In the genomic region with DNA sequence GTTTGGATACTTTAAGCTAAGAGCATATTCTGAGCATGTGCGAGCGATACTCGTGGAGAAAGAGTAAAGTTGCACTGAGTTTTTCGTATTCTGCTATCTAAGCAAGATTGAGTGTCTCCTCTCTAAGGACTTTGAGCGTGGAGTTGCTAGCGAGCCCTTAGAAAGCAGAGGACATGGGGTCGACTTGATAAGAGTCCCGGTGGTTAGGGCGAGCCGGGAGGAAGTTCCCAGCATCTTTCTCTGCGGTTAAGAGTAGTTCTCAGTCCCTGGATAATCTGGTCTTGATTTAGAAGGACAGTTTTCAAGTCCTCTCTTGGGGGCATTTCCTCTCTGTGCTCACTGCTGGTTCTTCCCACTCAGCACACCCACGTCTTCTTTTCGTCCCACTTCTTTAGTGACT, we compare ENCODE assay signal across 8 mouse cellular contexts. TPM values are rescaled to one million over a fixed set of nuclear protein-coding genes. Genes with fewer than 3 reads are reported as not detected.
DNase-seq lines count a peak whose midpoint lies in the region; ATAC-seq and TF ChIP-seq lines count a peak whose summit lies in the region.

No protein-coding gene starts in this region.

- H3K9ac ChIP-seq in lung, embryonic 14.5 days, result peak overlapping the region; percentile 7; the same call in 1 of the 2 replicates
- H3K9ac ChIP-seq in forebrain, embryonic 14.5 days (ENCODE audit: low read length), result no peak overlapping the region
- H3K9ac ChIP-seq in limb, embryonic 13.5 days, result no peak overlapping the region
- H3K9ac ChIP-seq in neural tube, embryonic 14.5 days (replicated peaks; ENCODE audit: low read depth, low read length), result no peak overlapping the region

- no peaks in the 10 kb centered on the region for H3K27me3 ChIP-seq in lung, embryonic 14.5 days (ENCODE audit: insufficient read depth, low read length)
- no peaks in the 10 kb centered on the region for H3K27me3 ChIP-seq in forebrain, embryonic 14.5 days (replicated peaks; ENCODE audit: control insufficient read depth, insufficient read depth, low read length)
- no peaks in the 10 kb centered on the region for H3K27me3 ChIP-seq in limb, embryonic 13.5 days
- no peaks in the 10 kb centered on the region for H3K27me3 ChIP-seq in neural tube, embryonic 14.5 days (ENCODE audit: control insufficient read depth, insufficient read depth, low read length)
- H3K27me3 ChIP-seq in cerebellum, adult 2 months (ENCODE audit: control insufficient read depth, insufficient read depth, low read length), result no peaks in the 10 kb centered on the region

- H3K4me2 ChIP-seq in lung, embryonic 14.5 days, result peak overlapping the region; percentile 58
- H3K4me2 ChIP-seq in forebrain, embryonic 14.5 days (ENCODE audit: low read length), result peak overlapping the region; percentile 8; the same call in 1 of the 2 replicates
- H3K4me2 ChIP-seq in limb, embryonic 13.5 days (replicated peaks), result peak overlapping the region; percentile 50
- peak overlapping the region; percentile 9; the same call in 1 of the 2 replicates for H3K4me2 ChIP-seq in neural tube, embryonic 14.5 days (ENCODE audit: low read depth, low read length)

- ATAC-seq in lung, embryonic 14.5 days (ENCODE audit: insufficient read depth), result no peak
- ATAC-seq in forebrain, embryonic 14.5 days, result no peak
- no peak for ATAC-seq in limb, embryonic 13.5 days (ENCODE audit: low FRiP score, low read depth)
- no peak for ATAC-seq in neural tube, embryonic 14.5 days (ENCODE audit: low read depth)

- peaks cover 16% of the 10 kb centered on the region for H3K4me1 ChIP-seq in lung, embryonic 14.5 days (ENCODE audit: insufficient read depth)
- no peaks in the 10 kb centered on the region; the same call in 1 of the 2 replicates for H3K4me1 ChIP-seq in lung, adult 2 months (ENCODE audit: control insufficient read depth, insufficient read depth, low read length)
- peaks cover 3% of the 10 kb centered on the region; the same call in 1 of the 2 replicates for H3K4me1 ChIP-seq in forebrain, embryonic 14.5 days (ENCODE audit: control insufficient read depth, insufficient read depth, low read length)
- peaks cover 13% of the 10 kb centered on the region for H3K4me1 ChIP-seq in limb, embryonic 13.5 days
- no peaks in the 10 kb centered on the region for H3K4me1 ChIP-seq in neural tube, embryonic 14.5 days (ENCODE audit: control insufficient read depth, insufficient read depth, low read length)
- 0 out of 2 replicates have a peak, but pooled peaks cover 2% of the 10 kb centered on the region for H3K4me1 ChIP-seq in cerebellum, adult 2 months (ENCODE audit: control insufficient read depth, insufficient read depth, low read length)

- no peak for DNase-seq in lung, embryonic 14.5 days
- no peak for DNase-seq in lung, adult 2 months
- DNase-seq in forebrain, embryonic 14.5 days (ENCODE audit: low spot score), result no peak
- no peak for DNase-seq in spleen, postnatal 4 days (ENCODE audit: low spot score in 2 of 2)
- DNase-seq in retina, postnatal 1 day, result no peak
- no peak for DNase-seq in cerebellum, adult 2 months

- no peaks in the 10 kb centered on the region for H3K36me3 ChIP-seq in lung, embryonic 14.5 days (ENCODE audit: insufficient read depth)
- no peaks in the 10 kb centered on the region for H3K36me3 ChIP-seq in forebrain, embryonic 14.5 days (ENCODE audit: control insufficient read depth, insufficient read depth, low read length)
- H3K36me3 ChIP-seq in limb, embryonic 13.5 days, result no peaks in the 10 kb centered on the region
- no peaks in the 10 kb centered on the region for H3K36me3 ChIP-seq in neural tube, embryonic 14.5 days (ENCODE audit: control insufficient read depth, insufficient read depth, low read length)

- H3K4me3 ChIP-seq in lung, embryonic 14.5 days (ENCODE audit: low read depth, low read length), result peak overlapping the region; percentile 20; the same call in 1 of the 2 replicates
- no peak overlapping the region for H3K4me3 ChIP-seq in lung, adult 2 months (replicated peaks; ENCODE audit: extremely low read depth, low read depth, low read length)
- H3K4me3 ChIP-seq in forebrain, embryonic 14.5 days (ENCODE audit: low read depth, low read length), result no peak overlapping the region
- 0 out of 2 replicates have a peak overlapping the region, but pooled peaks have one; percentile 15 for H3K4me3 ChIP-seq in limb, embryonic 13.5 days
- no peak overlapping the region for H3K4me3 ChIP-seq in neural tube, embryonic 14.5 days (ENCODE audit: low read depth, low read length)
- no peak overlapping the region for H3K4me3 ChIP-seq in cerebellum, adult 2 months (replicated peaks; ENCODE audit: insufficient read depth, low read depth, low read length)

- no peaks in the 10 kb centered on the region for H3K9me3 ChIP-seq in lung, embryonic 14.5 days (ENCODE audit: low read depth, low read length)
- H3K9me3 ChIP-seq in forebrain, embryonic 14.5 days (replicated peaks; ENCODE audit: control insufficient read depth, low read length), result no peaks in the 10 kb centered on the region
- no peaks in the 10 kb centered on the region for H3K9me3 ChIP-seq in limb, embryonic 13.5 days
- H3K9me3 ChIP-seq in neural tube, embryonic 14.5 days (ENCODE audit: control insufficient read depth, low read length), result no peaks in the 10 kb centered on the region

- no peak for TF ChIP-seq CTCF in lung, embryonic 14.5 days (IDR thresholded peaks at IDR 0.05; ENCODE audit: low read depth)
- TF ChIP-seq CTCF in lung, adult 2 months (IDR thresholded peaks at IDR 0.05; ENCODE audit: insufficient read depth, low read length), result no peak
- TF ChIP-seq CTCF in cerebellum, adult 2 months (IDR thresholded peaks at IDR 0.05; ENCODE audit: borderline replicate concordance, insufficient read depth, low read depth, low read length), result no peak

- TF ChIP-seq POLR2A in lung, adult 2 months (IDR thresholded peaks at IDR 0.05; ENCODE audit: borderline replicate concordance, extremely low read depth, low read depth, low read length), result no peak
- TF ChIP-seq POLR2A in cerebellum, adult 2 months (IDR thresholded peaks at IDR 0.05; ENCODE audit: borderline replicate concordance, insufficient read depth, low read length), result no peak

- H3K27ac ChIP-seq in lung, embryonic 14.5 days (ENCODE audit: low read depth), result no peak overlapping the region
- no peak overlapping the region for H3K27ac ChIP-seq in forebrain, embryonic 14.5 days (ENCODE audit: low read depth, low read length)
- H3K27ac ChIP-seq in limb, embryonic 13.5 days, result no peak overlapping the region
- no peak overlapping the region for H3K27ac ChIP-seq in neural tube, embryonic 14.5 days (ENCODE audit: low read depth, low read length)
- no peak overlapping the region for H3K27ac ChIP-seq in cerebellum, adult 2 months (ENCODE audit: insufficient read depth, low read length)

- 29% methylated on average over 13 of the region's 13 CpGs for WGBS in lung, embryonic 14.5 days
- 34% methylated on average over 13 of the region's 13 CpGs for WGBS in lung, adult 2 months
- WGBS in forebrain, embryonic 14.5 days, result 44% methylated on average over 13 of the region's 13 CpGs
- WGBS in limb, embryonic 13.5 days, result 53% methylated on average over 13 of the region's 13 CpGs
- 57% methylated on average over 13 of the region's 13 CpGs for WGBS in neural tube, embryonic 14.5 days
- 78% methylated on average over 13 of the region's 13 CpGs for WGBS in cerebellum, adult 2 months

RNA-seq across cellular contexts. Expression of a gene that starts 15.3 kb away (rescaled TPM):
- 17.4 and 20.7 TPM in 2 replicates for polyA plus RNA-seq in lung, embryonic 14.5 days (2014; fragmentation: Nextera tagmentation; extraction: Ambion mirVana)
- 39.7 and 66.8 TPM in 2 replicates for polyA plus RNA-seq in lung, adult 2 months (2012; rRNA removed)
- polyA plus RNA-seq in forebrain, embryonic 14.5 days (2014; fragmentation: Nextera tagmentation; extraction: Ambion mirVana), result 9.6 and 16.2 TPM in 2 replicates
- polyA plus RNA-seq in limb, embryonic 13.5 days (2015; fragmentation: Nextera tagmentation; extraction: Ambion mirVana), result 12.5 and 13.5 TPM in 2 replicates
- 15.4 and 23.5 TPM in 2 replicates for polyA plus RNA-seq in neural tube, embryonic 14.5 days (2014; fragmentation: Nextera tagmentation; extraction: Ambion mirVana)
- polyA plus RNA-seq in cerebellum, adult 2 months (2012; rRNA removed), result 45.3 and 48.2 TPM in 2 replicates

Comparison
In these comparisons a context has a peak if more than half of its experiments do, and no peak if none do; other contexts are left out.
1. H3K4me3 ChIP-seq: peak in lung, embryonic 14.5 days (single experiment) and limb, embryonic 13.5 days (single experiment); none in lung, adult 2 months (single experiment), forebrain, embryonic 14.5 days (single experiment), neural tube, embryonic 14.5 days (single experiment) and cerebellum, adult 2 months (single experiment).
2. H3K4me2 ChIP-seq: peak in every context shown above with its lines; median percentile 58 in lung, embryonic 14.5 days; 50 in limb, embryonic 13.5 days; 9 in neural tube, embryonic 14.5 days; 8 in forebrain, embryonic 14.5 days.